Mouse (Mus musculus) T-cell, adult 2 months (primary cell): Measurements from ENCODE around the gene Adgrg5.
A peak's percentile ranks its signal among the peaks of the same experiment; 100 is the strongest.

Source experiments
- DNase-seq: peaks from one replicate; pipeline ENCODE4 v3.0.0; 2022; ENCODE audit warnings: low spot score

The Adgrg5 gene

GRCm38 (mm10) chr8:94923405-94923804, at the start of gene Adgrg5:
Adgrg5 (plus strand) TSS chr8:94923694.
- no peak for DNase-seq

- DNase-seq = peak; percentile 62
Observed at GRCm38 (mm10) chr8:94874358-94874757, 49.1 kb upstream of the Adgrg5 start.

GRCm38 (mm10) chr8:94875096-94875870, 48.2 kb upstream of the Adgrg5 start:
- DNase-seq = no peak

- DNase-seq = no peak
Observed at GRCm38 (mm10) chr8:94875871-94876150, 47.7 kb upstream of the Adgrg5 start.

- peak; percentile 65 for DNase-seq
Observed at GRCm38 (mm10) chr8:94876197-94876730, 47.2 kb upstream of the Adgrg5 start, which contains the start of gene Dok4. Dok4 (minus strand) TSS chr8:94876330.

- no peak for DNase-seq
Observed at GRCm38 (mm10) chr8:94876820-94877219, 46.7 kb upstream of the Adgrg5 start.

- DNase-seq = no peak
Observed at GRCm38 (mm10) chr8:94880742-94881141, 42.8 kb upstream of the Adgrg5 start.

GRCm38 (mm10) chr8:94888383-94889036, 35.0 kb upstream of the Adgrg5 start:
- no peak for DNase-seq

- DNase-seq = no peak
Observed at GRCm38 (mm10) chr8:94892917-94893316, 30.6 kb upstream of the Adgrg5 start.

- no peak for DNase-seq
Observed at GRCm38 (mm10) chr8:94899262-94899661, 24.2 kb upstream of the Adgrg5 start.

GRCm38 (mm10) chr8:94900617-94901016, 22.9 kb upstream of the Adgrg5 start:
- no peak for DNase-seq

- no peak for DNase-seq
Observed at GRCm38 (mm10) chr8:94901031-94901430, 22.5 kb upstream of the Adgrg5 start.

- DNase-seq = no peak
Observed at GRCm38 (mm10) chr8:94903709-94904108, 19.8 kb upstream of the Adgrg5 start.

GRCm38 (mm10) chr8:94904450-94905175, 18.9 kb upstream of the Adgrg5 start:
- DNase-seq = no peak

- no peak for DNase-seq
Observed at GRCm38 (mm10) chr8:94907591-94908300, 15.7 kb upstream of the Adgrg5 start.

- DNase-seq = peak; percentile 63
Observed at GRCm38 (mm10) chr8:94908847-94909246, 14.6 kb upstream of the Adgrg5 start.

GRCm38 (mm10) chr8:94913061-94913660, 10.3 kb upstream of the Adgrg5 start:
- peak; percentile 18 for DNase-seq

GRCm38 (mm10) chr8:94914256-94914655, 9.2 kb upstream of the Adgrg5 start:
- DNase-seq = no peak

- no peak for DNase-seq
Observed at GRCm38 (mm10) chr8:94914701-94915101, 8.8 kb upstream of the Adgrg5 start.

GRCm38 (mm10) chr8:94916311-94916959, 7.1 kb upstream of the Adgrg5 start:
- DNase-seq = no peak

- DNase-seq = no peak
Observed at GRCm38 (mm10) chr8:94916960-94917324, 6.6 kb upstream of the Adgrg5 start.
